Mouse (Mus musculus): ENCODE results near the gene Cckbr.

DNA sequence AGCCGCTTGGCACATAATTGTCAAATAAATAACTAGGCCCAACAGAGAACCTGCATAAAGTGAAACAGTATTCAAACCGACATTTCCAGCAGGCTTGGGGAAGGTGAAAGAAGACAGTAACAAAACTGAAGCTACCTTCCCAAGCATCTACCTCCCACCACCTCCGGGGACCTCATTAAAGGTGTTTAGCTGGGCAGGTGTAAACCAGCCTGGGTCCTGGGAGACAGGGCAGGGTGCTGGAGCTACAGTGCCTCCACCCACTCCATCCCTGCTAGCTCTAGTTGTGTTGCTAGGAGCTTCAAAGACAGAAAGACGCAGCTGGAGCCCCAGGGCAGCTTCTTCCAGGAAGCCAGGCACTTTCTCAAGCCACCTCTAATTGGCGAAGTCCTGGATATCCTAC lies 21.3 kb upstream of the Cckbr start, which contains the start of gene Cnga4:
- TF ChIP-seq GATA1 (IDR thresholded peaks at IDR 0.05; ENCODE audit: borderline replicate concordance, low read length) (no peak), FLI1 (IDR thresholded peaks at IDR 0.05; ENCODE audit: low read length) (no peak)
